Mouse (Mus musculus) thymus, adult 2 months (tissue): ENCODE data around the gene Mknk1.

Experiments
- CTCF ChIP-seq: fragments of 200-500 bp; IDR thresholded peaks from 2 replicates; pipeline ENCODE4 v1.5.1; 2012; ENCODE audit warnings: mild to moderate bottlenecking, control low read depth, low read length, moderate library complexity, borderline replicate concordance; ENCODE audit not compliant: control insufficient read depth, poor library complexity, insufficient read depth; ENCODE audit errors: extremely low read depth
- POLR2A ChIP-seq: fragments of 200-500 bp; IDR thresholded peaks from 2 replicates; pipeline ENCODE4 v1.6.1; 2012; ENCODE audit warnings: mild to moderate bottlenecking, low read length, control low read depth, moderate library complexity; ENCODE audit not compliant: control insufficient read depth, poor library complexity, insufficient read depth; ENCODE audit errors: extremely low read depth

DNA sequence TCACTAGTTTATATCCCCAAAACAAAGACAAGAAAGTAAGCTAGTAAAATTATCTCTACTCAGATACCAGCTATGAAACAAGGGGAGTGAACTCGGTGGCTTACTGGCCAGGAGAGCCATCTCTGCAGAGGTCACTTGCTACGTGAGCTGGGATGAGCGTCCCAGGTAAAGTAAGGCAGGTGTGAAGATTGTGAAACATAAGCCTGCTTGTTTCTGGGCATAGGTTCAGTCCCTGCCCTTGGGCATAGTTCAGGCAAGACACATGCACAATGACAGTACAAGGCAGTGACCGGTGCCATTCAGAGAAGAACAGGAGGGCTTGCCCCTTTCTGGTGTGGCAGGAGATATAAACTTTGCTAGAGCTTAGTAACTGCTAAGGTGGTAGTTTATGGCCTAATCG is 23.4 kb upstream of the Mknk1 start:
- TF ChIP-seq CTCF (no peak), POLR2A (no peak)
